Mouse (Mus musculus): ENCODE data around the gene Epyc.

DNA sequence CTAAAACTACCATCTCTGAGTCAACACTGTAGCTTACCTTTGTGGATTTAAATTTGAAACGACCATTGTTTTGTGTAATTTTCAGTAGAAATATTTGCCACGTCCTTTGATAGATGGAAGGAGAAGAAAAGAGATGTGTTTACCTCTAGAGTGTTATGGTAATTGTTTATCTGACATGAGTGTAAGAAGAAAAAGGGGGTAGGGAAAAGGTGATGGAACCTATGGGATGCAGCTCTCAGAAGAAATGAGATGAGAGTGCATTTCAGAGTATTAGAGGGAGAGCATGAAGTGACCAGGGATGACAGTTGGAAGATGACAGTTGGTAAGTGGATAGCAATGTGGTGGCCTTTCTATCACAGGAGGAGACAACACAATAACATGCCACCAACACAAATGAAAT lies at the start of gene Epyc:
- TF ChIP-seq ZNF384 (IDR thresholded peaks at IDR 0.05; ENCODE audit: low read depth, low read length) (no peak), CHD2 (IDR thresholded peaks at IDR 0.05; ENCODE audit: low read depth, low read length) (no peak)
